Mouse (Mus musculus) cerebral cortex, adult 2 months (tissue): Measurements from ENCODE around the gene Card11.

Experiments used
- WGBS: fragments of 180-500 bp; shearing (Covaris S2); methylation state at CpG from one replicate; pipeline ENCODE4 v1.1.7; 2018; 5-methylcytosine and 5-hydroxymethylcytosine counted together

Card11 gene

GRCm38 (mm10) chr5:140918519-140918918, 81.9 kb downstream of the Card11 start:
- 93% methylated on average over 1 of the region's 1 CpGs for WGBS

DNA sequence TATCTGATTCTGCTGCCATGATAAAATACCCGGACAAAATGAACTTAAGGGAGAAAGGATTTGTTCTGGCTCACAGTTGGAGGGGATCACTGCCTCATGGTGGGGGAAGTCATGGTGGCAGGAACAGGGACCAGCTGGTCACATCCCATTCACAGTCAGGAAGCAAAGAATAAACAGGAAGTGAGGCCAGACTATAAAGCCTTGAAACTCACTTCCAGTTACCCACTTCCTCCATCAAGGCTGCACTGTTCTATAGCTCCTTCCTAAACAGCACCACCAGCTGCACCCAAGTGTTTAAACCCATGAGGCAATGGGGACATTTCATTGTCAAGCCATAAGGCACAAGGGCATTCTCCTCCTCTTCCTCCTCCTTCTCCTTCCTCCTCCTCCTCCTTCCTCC, 82.6 kb downstream of the Card11 start:
- 98% methylated on average over 1 of the region's 1 CpGs for WGBS

DNA sequence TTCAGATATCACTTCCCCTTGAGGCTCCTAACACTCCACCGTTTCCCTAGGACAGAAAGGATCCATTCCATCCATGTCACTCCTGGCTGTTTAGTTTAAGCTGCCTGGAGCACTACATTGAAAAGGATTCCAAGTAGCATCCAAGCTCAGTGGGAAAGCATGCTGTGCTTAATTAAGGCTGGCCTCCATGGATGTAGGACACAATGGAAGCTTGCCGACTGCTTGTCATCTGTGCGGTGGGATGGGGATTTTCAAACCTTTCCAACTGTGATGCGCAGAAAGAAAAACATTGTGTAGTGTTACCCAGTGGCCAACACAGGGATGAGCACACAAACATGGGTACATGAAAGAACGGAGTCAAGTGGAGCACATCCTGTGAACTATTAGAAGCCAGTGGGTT, 89.5 kb downstream of the Card11 start:
- 52% methylated on average over 5 of the region's 5 CpGs for WGBS

DNA sequence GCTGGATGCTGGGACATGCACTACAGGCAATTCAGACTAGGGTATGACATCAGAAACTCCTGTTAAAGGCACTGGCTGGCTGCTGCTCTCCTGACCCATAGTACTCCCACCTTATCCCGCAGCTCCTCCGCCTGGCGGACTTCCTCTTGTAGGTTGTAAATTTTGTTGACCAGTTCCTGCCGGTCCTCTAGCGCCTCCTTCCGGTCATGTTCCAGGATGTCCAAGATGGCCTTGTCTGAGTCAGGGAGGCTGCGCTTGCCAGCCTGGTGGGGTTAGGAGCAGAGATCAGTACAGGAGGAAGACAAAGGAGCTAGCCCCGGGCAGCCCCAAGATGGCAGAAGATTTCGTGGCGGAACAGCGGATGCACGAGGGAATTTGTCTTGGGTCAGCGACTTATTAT, 99.5 kb downstream of the Card11 start:
- 88% methylated on average over 13 of the region's 13 CpGs for WGBS

GRCm38 (mm10) chr5:140891080-140891479, 109.3 kb downstream of the Card11 start:
- WGBS: 60% methylated on average over 10 of the region's 10 CpGs

DNA sequence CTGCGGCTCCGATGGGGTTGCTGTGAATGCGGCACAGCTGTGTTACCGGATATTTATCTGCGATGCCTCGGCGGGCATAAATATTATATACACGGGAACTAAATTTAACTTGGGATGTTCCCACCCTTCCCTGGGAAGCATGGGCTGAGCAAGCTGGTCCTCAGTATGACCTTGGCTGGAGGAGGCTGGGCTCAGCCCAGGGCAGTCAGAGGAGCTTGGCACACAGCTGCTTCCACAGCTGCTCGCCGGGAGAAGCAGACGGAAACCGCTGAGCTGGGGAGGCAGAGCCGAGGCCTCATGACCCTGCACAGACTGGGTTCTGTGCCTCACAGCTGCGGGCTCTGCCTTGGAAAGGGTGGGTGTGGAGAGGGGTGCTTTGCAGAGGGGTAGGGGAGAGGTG, 110.3 kb downstream of the Card11 start:
- 59% methylated on average over 14 of the region's 14 CpGs for WGBS

- WGBS: 52% methylated on average over 8 of the region's 8 CpGs
Measured at GRCm38 (mm10) chr5:140889539-140889938, 110.8 kb downstream of the Card11 start.

- 52% methylated on average over 8 of the region's 8 CpGs for WGBS
Measured at GRCm38 (mm10) chr5:140887871-140888270, 112.5 kb downstream of the Card11 start.

- 35% methylated on average over 13 of the region's 13 CpGs for WGBS
Measured at GRCm38 (mm10) chr5:140884966-140885365, 115.4 kb downstream of the Card11 start.

GRCm38 (mm10) chr5:140882391-140882790, 118.0 kb downstream of the Card11 start:
- WGBS: 81% methylated on average over 4 of the region's 4 CpGs

- 75% methylated on average over 10 of the region's 10 CpGs for WGBS
Measured at GRCm38 (mm10) chr5:140880151-140880550, 120.2 kb downstream of the Card11 start.

- 73% methylated on average over 6 of the region's 6 CpGs for WGBS
Measured at GRCm38 (mm10) chr5:140878644-140879043, 121.7 kb downstream of the Card11 start.

GRCm38 (mm10) chr5:140873736-140874307, 126.6 kb downstream of the Card11 start:
- 73% methylated on average over 6 of the region's 6 CpGs for WGBS

DNA sequence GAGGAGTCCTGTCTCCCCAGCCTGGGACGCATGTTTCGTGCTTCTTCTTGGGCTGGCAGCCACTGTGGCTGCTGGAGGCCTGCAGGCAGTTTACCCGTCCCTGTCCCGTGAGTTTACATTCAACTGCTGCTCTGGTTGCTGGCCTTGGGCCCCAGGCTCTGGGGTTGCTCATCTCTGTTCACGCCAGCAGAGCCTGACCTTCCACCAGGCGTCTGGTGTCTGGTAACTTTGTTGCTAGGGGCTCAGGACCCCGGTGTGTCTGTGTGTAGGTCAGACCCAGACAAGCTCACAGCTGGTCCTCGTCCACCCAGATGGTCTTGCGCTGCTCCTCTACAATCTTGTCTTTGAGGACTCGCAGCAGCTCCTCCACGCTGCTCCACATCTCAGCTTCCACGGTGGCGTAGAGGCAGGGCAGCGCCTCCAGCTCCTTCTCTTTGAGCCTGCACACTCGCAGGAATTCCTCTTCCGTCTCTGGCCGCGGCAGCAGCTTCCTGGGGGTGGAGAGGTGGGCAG, 127.3 kb downstream of the Card11 start:
- WGBS: 34% methylated on average over 18 of the region's 18 CpGs

DNA sequence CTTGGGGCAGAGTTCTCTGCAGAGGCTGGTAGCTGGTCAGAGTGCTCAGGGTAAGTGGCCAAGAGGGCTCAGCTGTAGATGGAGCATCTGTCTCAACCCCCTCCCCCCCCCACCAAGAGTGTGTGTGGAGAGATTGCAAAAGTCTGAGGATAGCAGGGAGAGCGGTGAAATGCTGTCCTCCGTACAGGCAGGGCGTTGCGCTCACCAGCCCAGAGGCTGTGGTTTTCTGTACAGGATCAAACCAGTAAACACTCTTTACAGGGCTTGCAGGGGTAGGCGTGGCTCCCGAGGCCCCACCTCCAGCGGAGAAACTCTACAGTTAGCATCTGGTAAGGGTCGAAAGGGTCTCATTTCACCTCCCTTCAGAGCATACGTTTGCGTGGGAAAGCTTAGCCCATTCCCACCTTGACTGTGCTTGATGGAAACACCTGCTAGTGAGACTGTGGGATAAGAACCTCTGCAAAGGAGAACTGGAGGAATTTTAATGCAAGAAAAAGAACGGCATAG, 127.8 kb downstream of the Card11 start:
- 57% methylated on average over 11 of the region's 11 CpGs for WGBS

GRCm38 (mm10) chr5:140871241-140871640, 129.1 kb downstream of the Card11 start:
- 79% methylated on average over 6 of the region's 6 CpGs for WGBS

DNA sequence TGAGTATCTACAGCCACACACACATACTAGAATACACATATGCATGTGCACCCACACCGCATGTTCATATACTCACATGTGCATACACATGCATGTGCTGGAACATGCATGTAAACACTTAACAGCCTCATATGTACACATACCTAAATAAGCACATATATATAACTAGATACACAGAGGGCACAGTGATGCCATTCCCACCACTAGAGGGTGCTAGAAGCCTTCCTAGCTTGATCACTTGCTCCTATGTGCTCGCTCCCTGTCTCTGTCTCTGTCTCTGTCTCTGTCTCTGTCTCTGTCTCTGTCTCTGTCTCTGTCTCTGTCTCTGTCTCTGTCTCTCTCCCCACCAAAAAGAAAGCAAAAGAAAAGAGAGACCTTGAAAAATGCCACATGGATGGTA, 131.3 kb downstream of the Card11 start:
- WGBS: 62% methylated on average over 2 of the region's 2 CpGs

DNA sequence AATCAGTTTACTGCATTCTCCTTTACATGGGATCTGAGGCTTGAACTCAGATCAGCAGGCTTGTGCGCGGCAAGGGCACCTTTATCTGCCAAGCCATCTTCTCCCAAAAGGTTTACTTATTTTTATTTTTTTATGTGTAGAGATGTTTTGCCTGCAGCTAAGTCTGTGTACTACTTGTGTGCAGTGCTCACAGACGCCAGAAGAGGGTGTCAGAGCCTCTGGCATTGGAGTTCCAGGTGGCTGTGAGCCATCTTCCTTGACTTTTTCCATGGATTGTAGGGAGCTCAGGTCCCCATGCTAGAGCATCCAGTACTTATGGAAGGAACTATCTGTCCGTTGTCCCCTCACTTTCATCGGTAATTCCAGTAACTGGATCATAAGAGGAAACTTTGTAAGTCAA, 140.7 kb downstream of the Card11 start:
- 91% methylated on average over 5 of the region's 5 CpGs for WGBS

- 93% methylated on average over 3 of the region's 3 CpGs for WGBS
Measured at GRCm38 (mm10) chr5:140858335-140858734, 142.0 kb downstream of the Card11 start.

GRCm38 (mm10) chr5:140857432-140858154, 142.8 kb downstream of the Card11 start:
- WGBS: 60% methylated on average over 8 of the region's 8 CpGs

DNA sequence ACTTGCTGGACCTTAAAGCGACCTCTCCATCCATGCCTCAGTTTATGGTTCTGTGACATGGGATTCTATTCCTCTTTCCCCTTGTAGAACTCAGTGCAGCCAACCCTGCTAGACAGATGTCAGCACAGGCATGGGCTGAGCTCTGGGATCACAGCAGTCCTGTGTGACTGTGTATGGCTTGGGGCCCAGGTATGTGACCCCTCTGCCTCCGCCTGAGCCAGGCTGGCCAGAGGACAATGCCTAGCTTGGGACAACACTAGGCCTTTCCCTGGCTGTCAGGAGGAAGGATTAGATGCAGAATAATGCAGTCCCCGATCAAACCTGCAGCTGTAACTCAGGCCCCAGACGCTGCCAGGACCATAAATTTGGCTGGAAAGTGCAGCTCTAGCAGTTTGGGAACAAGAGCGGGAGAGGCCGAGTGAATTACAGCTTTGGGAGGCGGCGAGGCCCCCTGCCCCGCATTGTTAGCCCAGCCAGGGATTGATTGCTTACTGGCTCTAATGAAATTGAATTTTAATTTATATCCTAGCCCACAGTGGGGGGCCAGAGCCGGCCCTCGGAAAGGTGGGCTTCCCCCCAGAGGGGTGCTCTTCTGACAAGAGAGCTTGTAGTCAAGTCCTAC, 144.4 kb downstream of the Card11 start:
- 79% methylated on average over 11 of the region's 11 CpGs for WGBS

GRCm38 (mm10) chr5:140854700-140855099, 145.7 kb downstream of the Card11 start:
- 95% methylated on average over 4 of the region's 4 CpGs for WGBS

DNA sequence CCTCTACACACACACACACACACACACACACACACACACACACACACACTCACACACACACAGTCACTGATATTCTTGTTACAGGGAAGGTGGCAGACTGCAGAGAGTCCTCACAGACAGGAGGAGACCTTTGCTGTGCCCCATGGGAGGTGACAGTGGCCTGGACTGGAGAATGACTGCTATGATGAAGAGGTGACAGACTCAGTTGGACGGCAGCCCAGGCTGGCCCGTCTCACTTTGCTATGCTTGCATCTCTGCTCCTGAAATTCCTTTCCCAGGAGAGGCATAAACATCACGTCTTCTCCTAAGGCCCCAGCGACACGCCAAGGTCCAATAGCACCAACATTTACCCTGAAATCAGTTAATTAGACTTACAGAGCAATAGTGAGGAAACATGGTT, 146.7 kb downstream of the Card11 start:
- 85% methylated on average over 5 of the region's 5 CpGs for WGBS
